Mouse (Mus musculus) T-cell, adult 2 months (primary cell): ENCODE data around the gene Coro1c.

ENCODE experiments used
- DNase-seq: peaks from one replicate; pipeline ENCODE4 v3.0.0; 2022; ENCODE audit warnings: low spot score

Gene Coro1c

DNA sequence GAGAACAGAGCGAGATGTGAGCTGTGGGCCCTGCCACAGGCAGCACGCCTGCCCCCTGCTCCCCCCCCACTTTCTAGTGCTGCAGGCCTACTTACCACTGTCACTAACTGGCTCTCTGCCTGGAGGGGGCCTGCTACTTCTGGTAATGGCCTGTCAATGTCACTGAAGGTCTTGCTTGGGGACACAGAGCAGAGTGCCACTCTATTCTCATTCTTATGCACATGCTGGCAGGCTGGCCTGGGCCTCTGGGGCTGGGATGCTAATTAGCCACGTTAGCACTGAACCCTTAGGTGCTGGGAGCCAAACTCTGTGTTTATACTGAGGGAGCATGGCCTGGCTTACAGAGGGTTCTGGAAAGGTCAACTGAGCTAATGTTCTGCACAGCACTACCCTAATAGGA lies 52.9 kb downstream of the Coro1c start:
- no peak for DNase-seq

DNA sequence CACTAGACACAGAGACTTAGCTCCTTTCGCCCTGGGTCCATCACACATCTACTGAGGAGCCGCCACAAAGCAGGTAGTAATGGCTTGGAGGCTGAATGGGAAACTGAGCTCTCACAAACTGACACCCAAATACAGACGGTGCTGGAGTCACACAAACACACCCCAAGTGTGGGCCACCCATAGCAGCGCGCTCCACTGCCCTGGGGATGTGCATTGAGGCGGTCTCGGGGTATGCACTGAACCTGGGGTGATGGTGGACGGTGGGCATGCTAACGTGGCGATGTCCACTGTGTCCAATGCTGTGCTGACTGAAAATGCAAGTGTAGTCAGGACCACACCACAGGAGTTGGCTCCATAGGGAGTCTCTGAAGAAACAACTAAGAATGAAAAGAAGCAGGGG lies 53.4 kb downstream of the Coro1c start:
- no peak for DNase-seq

DNA sequence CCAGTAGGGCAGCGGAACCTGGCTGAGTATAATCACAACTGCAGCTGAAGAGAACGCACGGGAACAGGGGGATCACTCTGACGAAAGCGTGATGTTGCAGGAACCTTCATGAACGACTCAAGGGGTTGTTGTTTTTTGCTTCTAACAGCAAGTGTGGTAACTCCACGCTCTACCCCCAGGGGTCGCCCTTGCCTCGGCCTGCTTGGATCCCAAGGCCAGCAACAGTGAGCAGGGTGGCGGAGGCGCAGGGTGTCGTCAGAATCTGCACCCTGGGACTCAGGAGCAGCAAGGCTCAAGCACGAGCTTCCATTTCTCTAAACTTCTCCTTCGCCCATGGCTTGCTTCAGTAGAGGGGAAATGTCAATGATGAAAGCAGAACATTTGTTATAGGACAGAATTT lies 54.1 kb downstream of the Coro1c start:
- DNase-seq = peak; percentile 82

DNA sequence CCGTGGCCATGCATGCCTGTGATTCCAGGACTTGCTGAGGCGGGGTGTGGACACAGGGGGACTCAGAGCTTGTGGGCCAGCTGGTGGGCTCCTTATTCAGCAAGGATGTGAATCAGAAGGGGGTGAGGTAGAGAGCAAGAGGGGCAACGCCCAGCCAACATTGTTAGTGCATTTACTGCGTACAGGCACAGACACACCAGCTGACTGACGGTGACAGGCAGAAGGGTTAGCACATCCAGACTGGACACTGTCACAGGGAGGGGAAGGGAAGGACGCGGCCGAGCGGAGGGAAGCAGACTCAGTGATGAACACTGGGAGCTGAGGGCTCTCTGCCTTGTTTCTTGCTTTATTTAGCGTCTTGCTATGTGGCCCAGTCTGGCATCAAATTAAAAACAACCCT lies 55.0 kb downstream of the Coro1c start:
- DNase-seq = no peak

DNA sequence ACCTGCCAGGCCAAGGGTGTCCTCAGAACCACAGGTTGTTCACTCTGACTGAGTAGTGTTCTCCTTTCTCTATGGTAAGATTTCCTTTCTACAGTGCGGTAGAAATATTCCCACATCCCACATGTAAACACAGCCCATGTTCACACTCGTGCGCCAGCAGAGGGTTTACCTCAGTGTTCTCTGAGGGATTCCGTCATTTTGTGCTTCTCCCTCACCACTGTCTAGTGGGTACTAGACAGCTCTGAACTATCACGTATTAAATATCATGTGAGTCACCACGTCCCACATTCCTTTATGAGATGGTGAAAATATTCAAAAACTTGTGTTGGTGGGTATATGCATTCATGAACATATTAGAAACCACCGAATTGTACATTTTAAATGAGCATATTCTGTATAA lies 56.1 kb downstream of the Coro1c start:
- no peak for DNase-seq

DNA sequence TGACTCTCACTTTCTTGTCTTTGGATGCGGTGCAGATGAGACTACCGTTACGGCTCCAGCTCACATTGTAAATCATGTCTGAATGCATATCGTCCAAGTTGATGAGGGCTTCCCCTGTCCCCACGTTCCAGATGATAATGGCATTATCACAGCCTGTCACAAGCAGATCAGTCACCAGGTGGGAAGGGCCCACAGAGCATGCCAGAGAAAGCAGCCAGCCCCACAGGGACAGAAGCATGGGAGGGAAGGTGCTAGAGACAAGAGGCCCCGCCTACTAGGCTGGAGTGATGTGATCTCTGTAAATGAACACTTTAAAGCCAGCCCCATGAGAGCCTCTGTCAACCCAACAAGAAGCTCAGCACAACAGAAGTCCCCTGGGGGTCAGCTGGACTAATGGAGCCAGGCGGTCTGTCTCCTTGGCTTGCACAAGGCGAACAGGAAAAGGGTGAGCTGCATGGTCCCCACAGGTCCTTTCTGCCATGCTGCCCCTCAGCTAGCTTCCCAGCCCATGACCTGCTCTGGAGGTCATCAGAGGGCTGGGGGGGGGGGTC lies 57.8 kb downstream of the Coro1c start:
- no peak for DNase-seq

DNA sequence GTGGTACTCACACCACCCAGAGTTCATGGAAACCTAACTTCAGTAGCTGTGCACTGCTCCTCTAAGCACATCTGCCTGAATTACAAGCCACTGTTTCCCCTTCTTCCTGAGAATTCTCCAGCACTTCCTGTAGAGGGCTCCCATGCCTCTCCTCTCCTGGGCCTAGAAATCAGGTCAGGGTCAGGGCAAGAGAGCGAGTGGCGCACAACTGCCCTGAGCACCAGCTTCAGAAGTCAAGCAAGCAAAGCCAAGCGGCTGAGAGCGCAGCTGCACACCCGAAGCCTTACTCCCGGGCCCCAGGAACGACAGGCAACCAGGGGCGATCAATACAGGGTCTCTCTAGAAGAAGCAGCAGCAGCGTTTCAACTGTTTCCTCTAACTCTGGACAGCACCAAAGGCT lies 60.9 kb downstream of the Coro1c start:
- DNase-seq = no peak

DNA sequence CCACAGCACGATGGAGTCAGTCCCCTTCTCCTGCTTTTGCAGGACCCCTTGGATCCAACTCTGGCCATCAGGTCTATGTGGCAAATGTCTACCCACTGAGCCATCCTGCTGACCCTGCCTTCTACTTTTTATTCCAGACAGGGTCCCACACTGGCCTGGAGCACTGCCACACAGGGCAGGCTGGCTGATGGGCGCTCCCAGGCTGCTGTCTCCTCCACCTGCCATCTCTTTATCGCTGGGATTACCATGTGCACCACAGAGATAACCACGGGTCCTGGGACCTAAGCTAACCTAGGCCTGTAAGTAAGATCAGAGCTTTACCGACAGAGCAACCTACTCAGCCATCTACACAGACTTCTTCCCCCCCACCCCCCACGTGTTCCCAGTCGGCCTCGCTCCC lies 61.9 kb downstream of the Coro1c start:
- DNase-seq = no peak

DNA sequence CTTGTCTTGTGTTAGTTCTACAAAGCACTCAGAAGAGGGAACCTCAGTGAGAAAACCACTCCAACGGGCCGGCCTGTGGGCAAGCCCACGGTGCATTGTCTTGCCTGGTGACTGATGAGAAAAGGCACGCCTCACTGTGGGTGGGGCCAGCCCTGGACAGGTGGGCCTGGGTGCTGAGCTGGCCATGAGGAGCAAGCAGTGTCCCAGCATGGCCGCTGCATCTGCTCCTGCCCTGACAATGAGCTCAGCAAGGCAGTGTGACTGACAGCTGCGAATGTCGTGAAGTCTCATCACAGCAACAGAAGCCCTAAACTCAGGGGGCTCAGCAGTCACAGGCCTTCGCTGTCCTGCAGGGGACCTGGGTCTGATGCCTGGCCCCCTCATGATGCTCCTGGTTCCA lies 62.9 kb downstream of the Coro1c start:
- no peak for DNase-seq

DNA sequence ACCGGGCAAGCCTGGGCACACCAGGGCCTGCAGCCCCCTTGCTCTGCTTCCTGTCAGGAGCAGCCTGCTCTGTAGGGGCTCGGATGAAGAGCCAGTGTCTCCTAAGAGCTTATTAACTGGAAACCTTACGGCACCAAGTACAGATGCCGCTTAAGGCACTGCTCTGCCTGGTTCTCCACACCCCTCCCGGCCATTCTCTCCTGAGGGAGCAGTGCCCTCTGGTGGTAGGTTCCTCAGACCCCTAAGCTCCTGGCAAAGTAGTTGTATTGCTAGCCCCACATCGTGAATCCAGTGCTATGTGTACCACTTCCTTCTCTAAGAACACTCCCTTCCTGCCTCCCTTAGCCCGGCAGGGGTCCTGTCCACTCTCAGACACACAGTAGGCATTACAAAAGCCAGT lies 63.8 kb downstream of the Coro1c start:
- peak; percentile 88 for DNase-seq

DNA sequence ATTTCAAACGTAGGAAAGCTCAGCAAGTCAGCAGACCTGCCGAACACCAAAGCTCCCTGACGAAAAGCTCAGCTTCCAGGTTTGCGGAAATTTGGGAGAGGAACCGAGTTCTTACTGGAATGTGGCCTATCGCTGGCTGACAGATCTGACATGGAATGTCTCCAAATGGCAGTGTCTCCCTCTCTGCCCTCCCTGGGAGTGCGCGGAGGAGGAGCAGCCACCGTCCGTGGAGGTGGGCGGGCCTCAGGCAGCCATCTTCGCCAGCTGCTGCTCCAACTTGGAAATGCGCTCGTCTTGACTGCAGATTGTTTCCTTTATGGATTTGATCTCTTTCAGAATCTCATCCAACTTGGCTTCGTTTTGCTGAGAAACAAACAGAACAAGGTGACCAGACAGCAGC lies 64.5 kb downstream of the Coro1c start:
- DNase-seq = no peak

DNA sequence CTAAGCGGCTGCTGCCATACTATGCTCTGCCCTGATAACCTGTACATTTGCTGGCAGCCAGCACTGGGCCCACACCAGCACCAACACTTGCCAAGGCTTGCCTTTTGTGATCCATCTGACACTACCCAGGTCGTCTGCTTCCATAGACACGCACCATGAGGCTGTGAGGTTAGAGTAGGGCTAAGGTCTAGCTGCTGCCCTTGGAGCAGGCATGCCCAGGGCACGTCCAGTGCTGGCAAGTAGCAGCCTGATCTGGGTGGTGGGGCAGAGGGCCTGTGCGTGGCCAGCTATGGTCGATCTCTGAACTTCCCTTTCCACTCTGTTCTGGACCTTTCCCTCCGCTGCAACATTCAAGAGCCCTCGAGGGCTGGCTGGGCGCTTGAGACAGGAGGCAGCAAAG lies 65.7 kb downstream of the Coro1c start:
- no peak for DNase-seq

DNA sequence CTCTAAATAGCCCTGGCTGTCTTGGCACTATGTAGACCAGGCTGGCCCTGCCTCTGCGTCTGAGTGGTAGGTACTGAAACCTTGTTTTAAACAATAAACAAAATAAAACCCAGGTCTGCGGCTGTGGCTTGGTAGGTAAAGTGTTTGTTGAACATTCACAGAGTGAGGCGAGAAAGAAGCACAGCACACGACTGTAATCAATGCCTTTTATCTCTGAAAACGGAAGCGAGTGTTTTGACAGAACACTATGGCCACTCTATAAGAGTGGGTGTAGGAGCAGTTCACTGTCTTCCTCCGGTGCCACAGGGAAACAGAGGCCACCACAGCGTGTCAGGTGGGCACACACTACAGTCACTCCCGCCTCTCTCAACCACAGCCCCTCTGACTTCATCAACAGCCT lies 66.3 kb downstream of the Coro1c start:
- DNase-seq = peak; percentile 77

DNA sequence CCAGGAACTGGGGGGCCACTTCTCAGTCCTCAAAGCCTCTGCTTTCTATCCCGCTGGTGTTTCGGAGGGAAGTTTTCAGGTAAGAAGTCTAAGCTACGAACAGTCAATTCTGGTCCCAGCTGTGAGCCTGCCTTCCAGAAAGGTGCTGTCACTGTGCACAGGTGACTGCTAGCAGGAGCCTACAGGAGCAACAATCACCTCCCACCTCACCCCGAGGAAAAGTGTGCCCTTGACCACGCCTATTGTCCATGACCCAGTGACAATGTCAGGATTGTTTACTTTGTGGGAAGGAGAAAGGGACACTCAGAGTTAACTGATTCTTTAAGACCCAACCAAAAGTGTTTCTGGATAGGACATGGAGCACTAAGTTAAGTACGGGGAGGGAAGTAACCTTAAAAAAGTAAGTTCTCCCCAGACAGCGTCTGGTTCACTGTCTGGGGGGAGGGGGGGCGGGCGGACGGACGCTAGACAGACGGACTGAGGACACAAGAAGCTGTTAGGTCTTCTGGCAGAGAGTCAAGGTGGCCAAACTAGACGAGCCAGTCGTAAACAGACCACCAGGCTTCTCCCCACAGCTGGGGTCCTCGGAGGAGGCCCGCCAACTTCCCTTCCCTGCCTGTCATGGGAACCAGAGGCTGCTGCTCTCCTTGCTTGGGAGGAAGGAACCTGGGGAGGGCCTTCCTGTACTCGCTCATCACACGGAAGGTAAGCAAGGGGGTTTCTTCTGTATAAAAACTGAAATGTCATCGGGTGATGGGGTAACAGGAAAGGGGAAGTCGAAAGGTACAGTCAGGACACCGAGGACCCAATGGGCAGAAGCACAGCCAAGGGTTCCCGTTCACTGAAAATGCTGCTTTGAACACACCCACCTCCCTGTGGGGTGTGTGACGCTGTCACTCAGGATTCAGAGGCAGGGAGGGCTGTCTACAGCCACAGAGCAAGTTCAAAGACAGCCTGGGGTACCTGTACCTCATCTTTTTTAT lies 67.0 kb downstream of the Coro1c start:
- DNase-seq = peak; percentile 77

DNA sequence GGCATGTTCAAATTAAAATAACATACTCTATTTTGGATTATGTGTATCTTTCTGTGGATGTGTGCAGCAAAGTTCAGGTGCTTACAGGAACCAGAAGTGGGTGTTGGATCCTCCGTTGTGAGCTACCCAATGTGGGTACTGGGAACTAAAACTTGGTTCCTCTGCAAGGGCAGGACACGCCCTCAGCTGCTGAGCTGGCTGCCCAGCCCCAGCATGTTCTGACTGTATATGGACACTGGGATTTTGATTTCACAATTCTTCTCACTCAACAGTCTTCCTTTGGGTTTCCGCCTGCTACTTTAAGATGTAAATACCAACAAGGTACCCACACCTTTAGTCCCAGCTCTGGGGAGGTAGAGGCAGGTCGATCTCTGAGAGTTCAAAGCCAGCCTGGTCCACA lies 68.1 kb downstream of the Coro1c start:
- DNase-seq = no peak

DNA sequence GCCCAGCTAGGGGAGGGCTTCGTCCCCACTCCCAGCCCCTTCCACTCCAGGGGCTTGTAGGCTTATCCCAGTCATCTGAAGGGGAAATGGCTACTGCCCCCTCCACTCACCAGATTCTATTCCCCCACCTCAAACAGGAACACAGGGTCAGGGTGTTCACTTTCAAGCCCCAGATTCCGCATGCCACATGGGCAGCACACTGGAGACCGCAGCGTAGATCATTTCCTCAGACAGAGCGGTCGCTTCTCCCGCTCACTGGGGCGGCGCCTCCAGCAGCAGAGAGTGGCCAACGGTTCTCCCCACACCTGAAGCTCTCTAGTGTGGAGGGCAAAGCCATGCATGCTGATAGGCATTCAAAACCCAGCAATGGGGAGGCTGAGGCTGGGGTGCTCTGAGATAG lies 71.6 kb downstream of the Coro1c start:
- no peak for DNase-seq

DNA sequence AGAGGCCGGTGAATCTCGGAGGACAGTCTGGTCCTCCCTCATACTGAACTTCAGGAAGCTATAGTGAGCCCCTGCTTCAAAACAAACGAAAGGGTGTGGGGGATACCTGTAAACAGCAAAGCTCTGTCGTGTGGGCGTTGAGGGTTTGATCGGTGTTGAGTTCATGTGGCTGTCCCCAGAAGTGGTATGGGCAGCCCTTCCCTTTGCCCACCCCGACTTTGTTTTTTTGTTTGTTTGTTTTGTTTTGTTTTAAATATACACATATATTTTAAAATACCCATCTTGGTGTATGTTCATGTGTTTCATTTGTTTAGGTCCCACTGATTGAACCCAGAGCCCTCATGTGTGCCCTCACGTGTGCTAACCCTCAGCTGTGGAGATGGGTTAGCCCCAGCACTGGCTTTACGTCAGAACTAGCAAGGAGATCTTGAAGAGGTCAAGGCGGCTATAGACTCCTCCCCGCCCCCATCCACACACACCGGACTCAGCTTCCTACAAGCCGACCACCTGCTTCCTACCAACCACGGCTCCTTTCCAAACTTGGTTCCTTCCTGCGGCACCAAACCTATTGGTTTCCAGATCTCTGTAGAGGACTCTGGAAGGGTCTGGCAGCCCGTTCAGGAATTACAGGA lies 75.1 kb downstream of the Coro1c start:
- peak; percentile 41 for DNase-seq

DNA sequence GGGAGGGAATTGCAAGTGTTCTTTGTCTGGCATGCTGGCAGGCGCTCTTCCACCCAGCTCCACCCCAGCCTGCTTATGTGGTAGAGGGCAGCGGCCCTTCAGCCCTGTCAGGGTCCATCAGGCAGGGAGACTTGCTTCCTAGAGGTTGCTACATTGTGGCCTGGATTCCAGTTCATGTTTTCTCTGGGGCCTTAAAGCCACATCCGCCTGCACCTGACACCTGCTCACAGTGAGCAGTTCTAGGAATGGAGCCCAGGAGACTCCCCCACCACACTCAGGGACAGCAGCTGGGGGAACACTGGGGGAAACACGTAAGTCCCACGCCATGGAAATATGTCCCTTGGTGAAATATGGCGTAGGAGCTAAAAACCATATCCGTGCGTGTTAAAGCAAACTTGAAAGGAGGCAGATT lies 76.1 kb downstream of the Coro1c start, which contains the start of gene Selplg:
Selplg (minus strand) TSS at position 155 of the 412 bp plus-strand sequence.
- peak; percentile 93 for DNase-seq

DNA sequence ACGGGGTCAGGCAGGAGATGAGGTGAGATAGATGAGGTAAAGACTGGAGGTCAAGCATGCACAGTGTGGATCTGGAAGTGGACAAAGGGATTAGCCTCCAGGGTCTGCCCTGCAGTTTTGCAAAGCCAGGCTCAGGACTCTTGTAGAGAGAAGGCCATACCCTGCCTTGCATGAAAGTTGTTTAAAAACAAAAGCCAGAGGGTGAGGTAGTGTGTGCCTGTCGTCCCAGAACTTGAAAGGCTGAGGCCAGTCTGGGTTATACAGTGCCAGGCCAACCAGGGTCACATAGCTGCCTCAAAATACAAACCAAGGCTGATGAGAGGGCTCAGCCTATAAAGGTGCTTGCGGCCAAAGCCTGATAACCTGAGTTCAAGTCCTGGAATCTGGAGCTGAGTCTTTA lies 76.8 kb downstream of the Coro1c start:
- DNase-seq = no peak

DNA sequence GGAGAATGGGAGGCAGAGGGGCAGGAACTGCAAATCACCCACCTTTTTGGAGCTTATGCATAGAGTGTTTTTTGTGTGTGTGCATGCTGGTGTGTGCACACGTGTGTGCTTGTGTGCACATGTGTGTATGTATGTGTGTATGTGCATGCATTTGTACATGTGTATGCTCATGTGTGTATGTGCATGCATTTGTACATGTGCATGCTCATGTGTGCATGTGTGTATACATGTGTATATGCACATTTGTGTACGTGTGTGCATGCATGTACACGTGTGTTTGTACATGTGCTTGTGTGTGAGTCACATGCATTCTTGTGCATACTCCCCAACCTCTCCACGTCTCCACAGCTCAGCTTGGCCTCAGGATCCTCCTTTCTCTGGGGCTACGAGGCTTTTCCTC lies 77.8 kb downstream of the Coro1c start:
- DNase-seq = no peak

DNA sequence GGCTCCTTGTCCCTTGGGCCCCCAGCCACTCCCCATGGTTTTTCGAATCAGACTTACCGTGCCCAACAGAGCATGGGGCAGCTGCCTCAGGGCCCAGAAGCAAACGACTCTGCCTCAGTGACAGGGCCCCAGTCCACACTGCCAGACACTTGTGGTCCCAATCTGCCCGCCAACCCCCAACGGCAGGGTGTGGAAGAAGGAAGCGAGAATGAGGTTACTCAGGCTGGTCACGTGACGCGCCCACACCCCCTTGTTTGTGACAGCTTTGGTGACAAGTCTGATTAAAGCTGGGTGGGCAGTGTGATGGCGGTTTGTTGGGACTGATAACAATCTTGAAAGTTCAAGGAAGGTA lies 78.3 kb downstream of the Coro1c start:
- DNase-seq = peak; percentile 93

DNA sequence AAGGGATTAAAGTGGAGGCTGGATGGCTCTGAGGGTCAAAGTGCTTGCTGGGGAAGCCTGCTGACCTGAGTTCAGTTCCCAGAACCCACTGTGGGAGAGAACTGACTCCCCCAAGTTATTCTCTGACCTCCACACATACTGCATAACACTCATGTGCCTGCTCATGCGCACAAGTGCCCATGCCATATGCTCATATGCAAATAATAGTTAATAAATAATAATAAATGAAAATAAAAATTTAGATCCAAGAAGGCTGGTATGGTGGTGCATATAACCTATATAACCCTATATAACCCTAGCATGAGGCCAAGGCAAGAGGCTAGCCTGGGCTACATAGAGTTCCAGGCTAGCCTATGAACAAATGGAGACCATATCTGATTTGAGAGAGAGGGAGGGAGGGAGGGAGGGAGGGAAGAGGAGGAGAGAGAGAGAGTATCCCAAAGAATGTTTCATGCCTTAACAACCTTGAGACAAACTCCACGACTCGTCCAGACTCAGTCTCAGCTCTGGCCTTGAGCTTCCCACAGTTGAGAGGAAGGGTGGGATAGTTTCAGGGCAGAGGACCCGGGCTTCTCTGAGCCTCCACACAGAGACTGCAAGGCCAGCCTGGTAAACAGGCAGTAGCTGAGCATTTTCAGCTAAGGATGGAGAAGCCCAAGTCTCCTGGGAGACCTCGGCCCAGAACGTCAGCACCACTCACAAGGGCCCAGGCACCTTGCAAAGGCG lies 78.8 kb downstream of the Coro1c start:
- no peak for DNase-seq

DNA sequence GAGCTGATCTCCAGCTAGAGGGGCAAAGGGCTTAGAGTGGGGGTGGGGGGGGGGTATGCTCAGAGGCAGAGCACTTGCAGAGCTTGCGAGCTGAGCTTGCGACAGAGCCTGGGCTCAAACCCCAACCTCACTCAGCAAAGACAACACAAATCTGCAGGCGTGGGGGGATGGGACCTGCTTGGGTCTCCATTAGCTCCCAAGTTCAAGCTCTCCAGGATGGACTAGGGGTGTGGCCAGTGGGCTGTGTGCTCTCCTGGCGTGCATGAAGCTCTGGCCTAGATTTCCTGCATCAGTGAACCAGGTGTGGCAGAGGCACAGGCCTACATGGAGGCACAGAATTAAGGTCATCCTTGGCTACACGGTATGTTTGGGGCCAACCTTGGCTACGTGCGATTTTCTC lies 80.1 kb downstream of the Coro1c start:
- DNase-seq = peak; percentile 70
